Comparison of ENCODE assay signal across 8 mouse cellular contexts in the genomic region with DNA sequence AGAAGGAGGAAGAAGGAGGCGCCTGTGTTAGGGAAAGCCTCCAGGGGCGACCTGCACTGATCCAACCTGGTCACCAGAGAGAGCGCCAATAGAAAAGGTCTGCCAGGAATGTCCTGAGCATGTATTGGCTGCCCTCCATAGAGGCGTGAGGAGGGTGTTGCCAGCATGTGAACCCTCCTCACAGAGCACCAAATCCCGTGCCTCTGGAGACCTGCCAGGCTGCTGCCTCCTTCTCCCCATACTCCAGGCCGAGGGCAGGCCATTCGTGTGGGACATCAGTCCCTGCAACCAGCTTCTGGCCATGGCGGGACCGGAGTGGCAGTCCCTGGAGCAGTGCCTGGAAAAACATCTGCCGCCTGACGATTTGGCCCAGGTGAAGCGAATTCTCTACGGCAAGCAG. TPM values are rescaled to one million over a fixed set of nuclear protein-coding genes. Genes with fewer than 3 reads are reported as not detected.
DNase-seq lines count a peak whose midpoint lies in the region; ATAC-seq and TF ChIP-seq lines count a peak whose summit lies in the region.

No protein-coding gene starts in this region.

- intact Hi-C loops in gastrocnemius, adult 2 months (cut with DNase I) = no loop called here

- no peaks in the 10 kb centered on the region for H3K27me3 ChIP-seq in kidney, embryonic 15.5 days
- no peaks in the 10 kb centered on the region for H3K27me3 ChIP-seq in lung, postnatal 0 days (replicated peaks; ENCODE audit: insufficient read depth, low read length)
- no peaks in the 10 kb centered on the region for H3K27me3 ChIP-seq in midbrain, embryonic 14.5 days (ENCODE audit: control insufficient read depth, insufficient read depth, low read length)

- WGBS in kidney, embryonic 15.5 days = 53% methylated on average over 13 of the region's 13 CpGs
- WGBS in lung, postnatal 0 days = 49% methylated on average over 13 of the region's 13 CpGs
- WGBS in midbrain, embryonic 14.5 days = 53% methylated on average over 13 of the region's 13 CpGs

- no peaks in the 10 kb centered on the region for H3K36me3 ChIP-seq in kidney, embryonic 15.5 days
- no peaks in the 10 kb centered on the region for H3K36me3 ChIP-seq in lung, postnatal 0 days (ENCODE audit: insufficient read depth, low read length)
- H3K36me3 ChIP-seq in midbrain, embryonic 14.5 days (ENCODE audit: control insufficient read depth, insufficient read depth, low read length) = no peaks in the 10 kb centered on the region

- peak overlapping the region; percentile 52 for H3K4me3 ChIP-seq in gastrocnemius, adult 2 months
- no peak overlapping the region for H3K4me3 ChIP-seq in kidney, embryonic 15.5 days (replicated peaks)
- H3K4me3 ChIP-seq in lung, postnatal 0 days (ENCODE audit: low read depth, low read length) = no peak overlapping the region
- no peak overlapping the region for H3K4me3 ChIP-seq in midbrain, embryonic 14.5 days (replicated peaks; ENCODE audit: low read depth, low read length)

- TF ChIP-seq CTCF in gastrocnemius, adult 2 months (IDR thresholded peaks at IDR 0.05) = no peak
- TF ChIP-seq CTCF in lung, postnatal 0 days (IDR thresholded peaks at IDR 0.05) = no peak

- no peak overlapping the region for H3K27ac ChIP-seq in gastrocnemius, adult 2 months
- H3K27ac ChIP-seq in kidney, embryonic 15.5 days = no peak overlapping the region
- H3K27ac ChIP-seq in lung, postnatal 0 days (ENCODE audit: low read length) = no peak overlapping the region
- H3K27ac ChIP-seq in midbrain, embryonic 14.5 days (replicated peaks; ENCODE audit: low read depth, low read length) = no peak overlapping the region

- peak; percentile 60 for ATAC-seq in kidney, embryonic 15.5 days (replicated peaks; ENCODE audit: low FRiP score)
- peak; percentile 65 for ATAC-seq in lung, postnatal 0 days
- no peak for ATAC-seq in megakaryocyte, adult 5-6 weeks (ENCODE audit: poor library complexity, severe bottlenecking)
- ATAC-seq in midbrain, embryonic 14.5 days (ENCODE audit: low FRiP score, low TSS enrichment) = no peak

- H3K9ac ChIP-seq in kidney, embryonic 15.5 days = no peak overlapping the region
- no peak overlapping the region for H3K9ac ChIP-seq in lung, postnatal 0 days (replicated peaks; ENCODE audit: low read depth)
- no peak overlapping the region for H3K9ac ChIP-seq in midbrain, embryonic 14.5 days (replicated peaks; ENCODE audit: low read length)

- H3K4me2 ChIP-seq in kidney, embryonic 15.5 days = peak overlapping the region; percentile 41; the same call in 1 of the 2 replicates
- no peak overlapping the region for H3K4me2 ChIP-seq in lung, postnatal 0 days (replicated peaks; ENCODE audit: low read depth, low read length)
- H3K4me2 ChIP-seq in midbrain, embryonic 14.5 days (ENCODE audit: low read length) = no peak overlapping the region

- TF ChIP-seq EP300 in lung, postnatal 0 days (IDR thresholded peaks at IDR 0.05) = no peak

- H3K9me3 ChIP-seq in kidney, embryonic 15.5 days (replicated peaks) = no peaks in the 10 kb centered on the region
- no peaks in the 10 kb centered on the region for H3K9me3 ChIP-seq in lung, postnatal 0 days (ENCODE audit: low read length)
- no peaks in the 10 kb centered on the region for H3K9me3 ChIP-seq in midbrain, embryonic 14.5 days (ENCODE audit: control insufficient read depth, low read length)

- peaks cover 5% of the 10 kb centered on the region for H3K4me1 ChIP-seq in kidney, embryonic 15.5 days
- H3K4me1 ChIP-seq in lung, postnatal 0 days (ENCODE audit: insufficient read depth, low read depth, low read length) = no peaks in the 10 kb centered on the region
- H3K4me1 ChIP-seq in midbrain, embryonic 14.5 days (ENCODE audit: control insufficient read depth, insufficient read depth, low read length) = peaks cover 8% of the 10 kb centered on the region; the same call in 1 of the 2 replicates

- DNase-seq in urinary bladder, postnatal 25 days (ENCODE audit: low spot score) = peak; percentile 11
- no peak for DNase-seq in urinary bladder, adult 2 months (ENCODE audit: low spot score)
- peak; percentile 64 for DNase-seq in gastrocnemius, adult 2 months
- DNase-seq in lung, postnatal 0 days (ENCODE audit: low spot score) = peak; percentile 46
- DNase-seq in left cerebral cortex, adult 9 months (ENCODE audit: low spot score in 2 of 2) = no peak
- DNase-seq in midbrain, embryonic 14.5 days = no peak

RNA-seq across cellular contexts. Expression of gene Upb1, which starts 5.8 kb away (rescaled TPM):
- 0.90 and 1.0 TPM in 2 replicates for polyA plus RNA-seq in urinary bladder, adult 2 months (2012; rRNA removed)
- not detected for total RNA-seq in gastrocnemius, adult 2 months (2021)
- polyA plus RNA-seq in kidney, embryonic 15.5 days (2015; fragmentation: Nextera tagmentation; extraction: Ambion mirVana) = 1.6 and 1.8 TPM in 2 replicates
- polyA plus RNA-seq in lung, postnatal 0 days (2015; fragmentation: Nextera tagmentation; extraction: Ambion mirVana) = 0.27 and 0.33 TPM in 2 replicates
- 14.7 and 18.1 TPM in 2 replicates for total RNA-seq in megakaryocyte, adult 5-6 weeks (2015)
- total RNA-seq in megakaryocyte, adult 5-6 weeks (2017) = 31.7 and 33.3 TPM in 2 replicates
- polyA plus RNA-seq in midbrain, embryonic 14.5 days (2014; fragmentation: Nextera tagmentation; extraction: Ambion mirVana) = 0.11 TPM in 1 of 2 replicates, not detected in the other

Comparison
In these comparisons a context has a peak if more than half of its experiments do, and no peak if none do; other contexts are left out.
1. DNase-seq: peak in urinary bladder, postnatal 25 days (single experiment), gastrocnemius, adult 2 months (single experiment) and lung, postnatal 0 days (single experiment); none in urinary bladder, adult 2 months (single experiment), left cerebral cortex, adult 9 months (0 of 2) and midbrain, embryonic 14.5 days (single experiment).
2. ATAC-seq: peak in kidney, embryonic 15.5 days (single experiment) and lung, postnatal 0 days (single experiment); none in megakaryocyte, adult 5-6 weeks (single experiment) and midbrain, embryonic 14.5 days (single experiment).